Mouse (Mus musculus): ENCODE results near the gene Ell.

Ell gene

DNA sequence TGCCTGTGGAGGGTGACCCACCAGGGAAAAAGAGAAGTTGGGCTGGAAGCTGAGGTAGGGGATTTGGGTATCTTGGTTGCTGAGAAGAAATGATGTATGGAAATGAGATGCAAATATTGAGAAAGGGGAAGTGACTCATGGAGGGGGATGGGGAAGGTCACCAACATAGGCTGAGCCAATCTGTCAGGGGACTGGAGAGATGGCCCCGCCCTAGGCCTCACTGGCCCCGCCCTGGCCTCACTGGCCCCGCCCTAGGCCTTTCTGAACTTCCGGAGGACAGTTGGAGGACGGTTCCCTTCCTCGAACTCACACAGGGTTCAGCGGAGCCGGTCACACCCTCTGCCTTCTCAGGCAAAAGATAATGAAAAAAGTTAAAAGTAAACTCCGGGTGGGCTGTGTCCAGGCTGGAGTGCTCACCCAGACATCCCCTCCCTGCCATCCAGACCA, 79.7 kb downstream of the Ell start:
- DNase-seq: no peak

DNA sequence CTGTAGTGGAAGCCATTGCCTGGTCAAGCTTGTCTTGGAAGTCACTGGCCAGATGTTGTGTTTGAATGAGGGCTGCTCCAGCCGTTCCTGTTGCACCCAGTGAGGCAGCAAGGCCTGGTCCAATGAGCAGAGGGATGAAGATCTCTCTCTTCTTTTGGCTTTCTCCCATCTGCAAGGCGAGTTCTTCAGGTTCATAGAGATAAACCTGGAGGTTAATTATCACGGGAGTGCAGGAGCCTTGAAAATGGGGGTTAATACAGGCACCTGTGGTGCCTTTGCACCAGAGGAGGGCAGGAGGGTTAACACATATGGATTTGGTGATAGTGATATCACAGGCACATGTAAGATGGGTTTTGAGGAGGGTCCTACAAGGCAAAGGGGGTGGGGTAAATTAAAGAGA, 83.0 kb downstream of the Ell start:
- DNase-seq: no peak

DNA sequence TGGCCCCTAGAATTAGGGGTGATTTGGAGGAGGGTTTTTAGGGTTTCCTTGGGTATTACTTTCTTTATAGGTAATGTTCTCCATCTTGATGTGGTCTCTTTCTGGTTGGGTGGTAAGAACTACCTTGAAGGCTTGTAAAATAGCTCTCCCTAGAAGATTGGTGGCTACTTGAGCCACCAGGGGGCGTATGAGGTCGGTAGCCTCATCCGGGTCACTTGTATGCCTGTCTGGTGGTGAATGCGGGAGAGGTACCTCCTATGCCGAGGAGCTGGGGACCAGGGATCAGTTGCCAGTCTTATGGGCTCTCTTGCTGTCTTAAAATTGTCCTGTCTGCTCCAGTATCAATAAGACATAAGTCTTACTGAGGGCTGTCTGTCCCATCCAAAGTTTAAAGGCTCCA, 85.8 kb downstream of the Ell start:
- DNase-seq: peak; percentile 79

DNA sequence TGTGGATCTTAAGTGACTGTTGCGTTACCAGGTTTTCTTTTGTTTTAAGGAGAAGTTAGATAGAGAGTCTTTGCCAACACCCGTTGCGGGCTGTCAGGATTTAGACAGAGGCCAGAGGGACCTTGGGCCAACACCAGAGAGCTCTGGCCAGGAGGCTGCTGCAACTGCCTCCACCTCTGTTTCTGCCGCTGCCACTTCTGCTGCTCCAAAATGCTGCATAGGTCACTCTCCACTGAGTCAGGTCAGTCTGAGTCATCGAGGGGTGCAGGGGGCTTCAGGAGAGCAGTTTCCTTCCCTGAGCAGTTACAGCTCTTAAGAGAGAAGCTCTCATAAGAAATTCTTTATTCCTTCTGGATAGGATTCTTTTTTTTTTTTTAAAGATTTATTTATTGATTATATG, 87.8 kb downstream of the Ell start:
- DNase-seq: no peak

- DNase-seq: no peak
Observed at GRCm38 (mm10) chr8:70628986-70629490, 89.8 kb downstream of the Ell start.

DNA sequence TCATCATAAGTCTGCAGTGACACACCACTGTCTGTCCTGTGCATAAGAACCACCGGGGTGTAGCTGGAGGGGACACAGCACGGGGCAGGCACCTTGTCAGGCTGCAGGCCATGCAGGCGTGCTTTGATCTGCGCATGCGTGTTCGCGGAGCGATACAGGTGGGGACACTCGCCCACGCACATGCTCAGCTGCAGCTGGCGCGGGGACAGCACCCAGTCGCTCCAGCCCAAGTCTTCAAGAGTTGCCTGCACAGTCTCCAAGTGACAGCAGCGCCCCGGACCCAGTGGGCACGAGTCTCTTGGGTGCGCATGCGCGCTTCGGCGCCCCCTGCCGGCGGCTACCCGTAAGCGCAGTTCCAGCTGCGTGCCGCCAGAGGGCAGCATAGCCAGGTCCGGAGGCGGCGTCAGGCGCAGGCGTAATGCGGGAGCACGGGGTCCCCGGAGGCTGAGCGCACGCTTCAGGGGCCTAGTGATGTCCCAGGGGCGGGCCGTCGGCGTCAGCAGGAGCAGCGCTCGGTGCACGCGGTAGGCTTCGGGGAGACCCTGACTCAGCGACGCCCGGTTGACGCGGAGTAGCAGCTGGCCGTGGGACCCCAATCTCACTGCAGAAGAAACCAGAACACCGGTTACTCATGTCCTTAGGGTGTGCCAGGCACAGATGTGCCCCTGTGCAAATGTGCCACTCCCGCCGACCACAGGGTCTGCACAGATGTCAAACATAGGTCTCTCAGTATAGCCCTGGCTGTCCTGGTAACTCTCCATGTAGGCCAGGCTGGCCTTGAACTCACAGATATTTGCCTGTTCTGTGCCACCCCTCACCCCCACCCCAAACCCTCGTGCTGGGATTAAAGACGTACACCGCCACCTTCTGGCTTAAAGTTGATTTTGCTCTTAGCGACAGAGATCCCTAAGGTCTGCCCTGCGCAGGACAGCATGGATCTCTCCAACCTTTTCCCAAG, 90.6 kb downstream of the Ell start:
- peak; percentile 94 for DNase-seq

GRCm38 (mm10) chr8:70630532-70631381, 91.5 kb downstream of the Ell start:
- peak; percentile 74 for DNase-seq

GRCm38 (mm10) chr8:70631436-70631835, 92.2 kb downstream of the Ell start:
- peak; percentile 78 for DNase-seq

DNA sequence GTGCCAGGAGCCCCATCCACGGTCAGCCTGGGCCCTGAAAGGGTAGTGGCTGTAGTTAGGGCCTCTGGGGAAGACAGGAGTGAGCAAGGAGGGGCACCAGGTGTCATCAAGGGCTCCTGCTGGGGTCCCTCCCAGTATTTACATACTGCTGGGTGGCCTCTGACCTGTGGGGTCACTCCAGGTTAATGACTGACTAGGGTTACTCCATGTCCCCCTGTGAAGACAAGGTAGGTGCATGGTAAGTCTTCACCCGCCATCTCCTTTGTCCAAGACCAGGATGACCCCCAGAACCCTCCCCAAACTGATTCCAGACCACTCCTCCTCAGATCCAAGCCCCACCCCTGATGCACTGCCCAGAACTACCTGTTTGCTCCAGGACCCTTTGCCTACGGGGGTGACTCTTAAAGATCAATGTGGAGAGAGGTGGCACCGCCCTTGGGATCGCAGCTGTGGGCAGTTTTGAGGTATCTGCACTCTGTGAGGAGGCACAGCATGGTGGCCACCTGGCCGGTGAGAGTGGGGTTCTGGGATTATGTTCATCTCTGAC, 93.2 kb downstream of the Ell start, which contains the start of gene Gdf15:
Gene Gdf15, minus strand, starts transcription at position 111 of the 547 bp plus-strand sequence.
- DNase-seq: peak; percentile 12

GRCm38 (mm10) chr8:70634066-70634465, 94.8 kb downstream of the Ell start:
- peak; percentile 89 for DNase-seq

DNA sequence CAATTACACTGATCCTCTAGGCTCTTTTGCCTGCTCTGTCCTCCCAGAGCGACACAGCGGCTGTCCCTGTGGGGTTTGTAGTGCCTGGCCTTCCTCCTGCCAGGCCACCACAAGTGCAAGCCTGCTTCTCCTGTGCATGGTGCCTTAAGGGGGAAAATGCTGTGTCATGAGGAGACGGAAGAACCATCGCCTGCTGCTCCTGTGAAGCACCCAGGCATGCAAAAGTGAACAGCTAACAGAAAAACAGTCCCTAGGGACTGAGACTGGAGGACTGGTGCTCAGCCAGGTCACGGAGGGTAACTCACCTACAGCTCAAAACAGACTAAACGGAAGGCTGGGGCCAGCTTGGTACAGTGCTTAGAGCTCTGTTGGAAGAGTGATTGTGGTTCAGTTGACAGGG, 96.3 kb downstream of the Ell start:
- DNase-seq: peak; percentile 61

- peak; percentile 42 for DNase-seq
Observed at GRCm38 (mm10) chr8:70636838-70637237, 97.6 kb downstream of the Ell start.

GRCm38 (mm10) chr8:70638752-70639151, 99.5 kb downstream of the Ell start:
- DNase-seq: no peak
